Mouse (Mus musculus): ENCODE results near the gene Glrx5. TPM values are rescaled to one million over a fixed set of nuclear protein-coding genes. Genes with fewer than 3 reads are reported as not detected.

Gene Glrx5
- total RNA-seq (2022), result 10 to 100 TPM; 57.5 to 66.9 (median 60.3) TPM

DNA sequence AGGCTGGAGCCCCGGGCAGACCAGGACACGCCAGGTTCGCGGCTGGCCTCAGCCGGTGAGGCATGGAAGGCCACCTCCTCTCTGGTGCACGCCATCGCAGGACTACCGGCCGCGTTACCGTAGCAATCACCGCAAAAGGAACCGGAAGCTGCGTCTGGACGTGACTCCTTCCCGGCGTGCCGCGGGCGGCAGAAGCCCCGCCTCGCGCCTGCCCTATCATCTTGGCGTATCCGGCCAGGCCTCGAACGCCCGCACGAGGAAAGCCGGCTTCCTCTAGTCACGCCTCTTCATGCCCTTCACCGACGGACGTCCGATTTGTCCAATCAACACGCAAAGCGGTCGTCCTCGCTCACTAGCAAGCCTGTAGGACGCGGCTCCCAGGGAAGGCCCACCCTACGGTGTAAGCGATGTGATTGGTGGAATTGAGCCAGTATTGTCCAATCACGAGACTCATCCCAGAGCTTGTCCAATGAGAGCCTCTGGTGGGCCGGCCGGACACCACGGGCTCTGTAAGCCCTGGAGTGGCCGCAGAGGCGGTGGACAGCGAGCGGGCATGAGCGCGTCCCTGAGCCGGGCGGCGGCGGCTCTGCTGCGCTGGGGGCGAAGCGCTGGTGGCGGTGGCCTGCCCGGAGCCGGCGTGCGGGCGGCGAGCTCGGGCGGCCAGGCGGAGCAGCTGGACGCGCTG is at the start of gene Glrx5:
Glrx5 (plus strand) TSS at position 542 of the 685 bp plus-strand sequence.
- peak; percentile 99 for DNase-seq (ENCODE audit: low spot score in 2 of 2)

DNA sequence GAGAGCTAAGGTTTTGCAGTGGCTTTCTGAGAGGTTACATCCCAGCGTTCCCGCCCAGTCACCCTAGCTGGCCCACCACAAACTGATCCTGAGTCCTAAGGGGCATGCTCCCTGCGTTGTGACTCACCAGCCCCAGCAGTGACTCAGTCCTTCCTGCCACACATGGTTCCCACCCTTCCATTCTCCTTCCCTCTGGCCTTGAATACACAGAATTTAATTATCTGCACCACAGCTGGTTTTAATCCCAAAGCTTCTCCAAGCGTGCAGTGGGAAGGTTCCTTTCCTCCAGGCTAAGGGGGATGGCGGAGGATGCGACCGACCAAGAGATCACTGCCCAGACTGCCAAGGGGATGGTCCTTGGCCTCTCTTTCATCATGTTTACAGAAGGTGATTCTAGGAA is 49.0 kb upstream of the Glrx5 start:
- DNase-seq (ENCODE audit: low spot score in 2 of 2), result peak; percentile 28 to 43

- DNase-seq (ENCODE audit: low spot score in 2 of 2), result no peak
Measured at GRCm38 (mm10) chr12:104985088-104985487, 47.4 kb upstream of the Glrx5 start.

- no peak for DNase-seq (ENCODE audit: low spot score in 2 of 2)
Measured at GRCm38 (mm10) chr12:104986001-104986400, 46.5 kb upstream of the Glrx5 start.

DNA sequence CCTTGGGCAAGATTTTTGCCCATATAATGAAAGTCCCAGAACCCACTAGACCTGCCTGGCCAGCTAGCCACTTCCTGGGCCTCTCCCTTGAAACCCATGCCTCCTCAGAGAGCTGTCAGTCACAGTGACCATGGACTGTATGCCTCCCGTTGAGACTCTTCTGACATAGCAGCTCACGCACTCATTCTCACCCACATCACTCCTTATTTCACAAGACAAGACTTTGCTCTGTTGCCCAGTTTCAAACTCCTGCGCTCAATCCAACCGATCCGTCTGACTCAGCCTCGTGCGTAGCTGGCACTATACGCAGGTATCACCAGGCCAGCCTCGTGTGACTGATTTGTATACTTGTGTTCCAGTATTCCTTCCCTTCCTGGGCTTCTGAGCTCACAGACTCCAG is 45.7 kb upstream of the Glrx5 start:
- DNase-seq (ENCODE audit: low spot score in 2 of 2), result no peak

DNA sequence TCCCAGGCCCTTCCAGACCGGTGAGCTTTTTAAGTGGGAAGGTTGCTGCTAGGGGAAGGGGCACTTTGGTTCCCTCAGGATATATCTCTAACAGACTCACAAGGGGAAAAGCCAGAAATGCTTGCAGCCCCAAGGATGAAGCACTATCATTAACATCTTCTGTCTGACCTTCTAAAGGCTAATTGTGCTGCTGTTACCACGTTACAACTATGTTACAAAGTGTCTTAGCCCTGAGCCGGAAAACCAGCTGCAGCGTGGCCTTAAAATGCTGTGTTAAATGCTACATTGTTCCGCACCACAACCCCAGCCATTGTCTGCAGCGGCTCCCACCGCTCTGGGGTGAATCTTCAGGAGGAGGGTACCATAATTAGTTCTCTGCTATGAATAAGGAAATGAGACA is 44.6 kb upstream of the Glrx5 start:
- DNase-seq (ENCODE audit: low spot score in 2 of 2), result no peak

DNA sequence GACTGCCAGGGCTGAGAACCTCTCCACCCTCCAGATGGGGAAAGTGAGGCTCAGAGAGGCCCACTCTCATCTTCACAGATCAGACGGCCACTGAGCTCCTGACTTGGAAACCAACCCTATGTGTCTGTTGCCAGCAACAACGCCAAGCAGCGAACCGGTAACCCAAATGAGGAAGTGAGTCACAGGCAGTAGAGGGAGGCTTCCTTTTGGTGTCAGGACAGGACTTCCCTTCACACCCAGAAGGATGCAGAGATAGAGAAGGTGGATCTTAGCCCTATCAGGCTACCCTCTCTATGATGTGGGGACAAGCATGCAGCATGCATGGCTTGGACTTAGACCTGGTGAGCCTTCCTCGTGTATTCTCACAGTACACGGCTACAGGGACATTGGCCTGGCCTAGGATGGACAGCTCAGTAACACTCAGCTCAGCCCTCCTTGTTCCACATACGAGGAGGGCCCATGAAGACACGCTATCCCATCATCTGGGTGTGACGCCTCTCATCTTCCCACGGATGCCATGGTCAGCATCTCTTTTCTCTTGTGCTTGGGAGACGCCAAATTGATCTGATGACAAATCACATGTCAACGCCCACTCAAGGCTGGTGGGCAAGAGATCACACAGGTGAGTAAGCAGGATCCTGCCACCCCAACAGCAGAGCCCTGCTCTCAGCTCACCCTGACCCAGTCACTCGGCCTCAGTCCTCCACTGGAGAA is 41.6 kb upstream of the Glrx5 start:
- no peak for DNase-seq (ENCODE audit: low spot score in 2 of 2)

DNA sequence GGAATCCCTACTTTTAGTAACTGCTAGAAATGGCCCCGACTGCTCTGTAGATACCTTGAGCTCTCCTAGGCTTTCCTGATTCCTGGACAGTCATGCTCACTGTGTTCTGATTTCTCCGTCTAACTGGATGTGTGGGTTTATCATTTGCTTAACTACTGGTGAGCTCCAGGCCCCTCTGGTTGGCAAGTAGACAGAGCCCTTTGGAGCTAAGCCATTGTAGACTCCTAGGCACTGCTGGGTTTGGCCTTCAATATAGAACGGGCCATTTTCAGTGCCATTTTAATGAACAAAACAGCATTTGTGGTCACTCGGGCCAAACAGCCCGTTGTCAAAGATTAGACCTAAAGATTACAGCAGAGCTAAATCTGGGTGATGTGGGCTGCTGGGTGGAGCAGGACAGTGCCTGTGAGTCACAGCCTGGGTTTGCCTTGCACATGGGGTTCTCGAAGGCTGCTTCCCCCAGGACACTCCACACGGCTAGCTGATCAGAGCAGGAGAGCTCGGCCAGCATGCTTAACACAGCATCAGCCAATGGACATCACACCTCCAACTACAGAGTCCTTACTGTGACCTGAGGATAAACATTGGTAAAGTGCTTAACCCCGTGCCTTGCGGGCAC is 40.3 kb upstream of the Glrx5 start:
- no peak for DNase-seq (ENCODE audit: low spot score in 2 of 2)

DNA sequence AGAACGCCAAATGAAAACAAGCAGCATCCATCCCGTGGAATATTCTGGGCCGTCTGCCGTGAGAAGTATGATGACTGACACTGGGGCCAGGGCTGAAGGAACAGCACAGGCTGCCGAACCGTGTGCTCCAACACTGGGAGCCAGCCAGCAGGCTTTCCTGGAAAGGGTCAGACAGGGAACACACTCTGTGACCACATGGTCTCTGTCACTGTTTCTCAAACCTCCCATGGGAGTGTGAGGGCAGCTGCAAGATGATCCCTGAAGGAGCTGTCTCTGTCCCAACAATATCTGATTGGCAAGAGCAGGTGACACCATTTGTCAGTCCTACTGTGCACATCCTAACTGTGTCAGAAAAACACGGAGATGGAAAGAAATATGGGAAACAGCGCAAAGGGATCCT is 39.6 kb upstream of the Glrx5 start:
- DNase-seq (ENCODE audit: low spot score in 2 of 2), result peak; percentile 60 to 66

DNA sequence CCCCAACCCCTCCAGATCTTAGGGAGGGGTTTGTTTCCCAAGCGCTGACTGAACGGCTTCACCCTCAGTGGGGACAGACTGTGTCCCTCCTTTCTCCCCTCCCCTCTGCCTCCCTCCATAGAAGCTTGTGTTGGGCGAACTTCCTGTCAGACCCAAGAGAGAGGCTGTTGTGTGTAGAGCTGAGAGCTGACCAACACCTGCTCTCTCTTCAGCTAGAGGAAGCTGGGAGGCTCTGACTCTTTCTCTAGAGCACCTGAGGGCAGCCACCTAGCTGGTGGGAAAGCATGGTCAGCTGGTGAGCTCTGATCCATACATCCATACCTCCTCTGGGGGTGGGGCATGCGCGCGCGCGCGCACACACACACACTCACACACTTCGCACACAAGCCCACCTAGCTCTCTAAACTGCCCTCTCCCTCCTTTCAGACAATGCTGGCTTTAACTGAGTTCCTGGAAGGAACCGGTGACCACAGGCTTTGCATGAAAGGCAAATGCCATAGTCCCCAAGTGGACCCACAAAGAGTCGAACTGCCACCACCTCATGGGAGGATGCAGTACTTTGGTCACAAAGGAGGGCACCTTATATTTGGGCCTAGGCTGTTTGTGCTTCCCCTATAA is 37.1 kb upstream of the Glrx5 start:
- DNase-seq (ENCODE audit: low spot score in 2 of 2), result no peak

DNA sequence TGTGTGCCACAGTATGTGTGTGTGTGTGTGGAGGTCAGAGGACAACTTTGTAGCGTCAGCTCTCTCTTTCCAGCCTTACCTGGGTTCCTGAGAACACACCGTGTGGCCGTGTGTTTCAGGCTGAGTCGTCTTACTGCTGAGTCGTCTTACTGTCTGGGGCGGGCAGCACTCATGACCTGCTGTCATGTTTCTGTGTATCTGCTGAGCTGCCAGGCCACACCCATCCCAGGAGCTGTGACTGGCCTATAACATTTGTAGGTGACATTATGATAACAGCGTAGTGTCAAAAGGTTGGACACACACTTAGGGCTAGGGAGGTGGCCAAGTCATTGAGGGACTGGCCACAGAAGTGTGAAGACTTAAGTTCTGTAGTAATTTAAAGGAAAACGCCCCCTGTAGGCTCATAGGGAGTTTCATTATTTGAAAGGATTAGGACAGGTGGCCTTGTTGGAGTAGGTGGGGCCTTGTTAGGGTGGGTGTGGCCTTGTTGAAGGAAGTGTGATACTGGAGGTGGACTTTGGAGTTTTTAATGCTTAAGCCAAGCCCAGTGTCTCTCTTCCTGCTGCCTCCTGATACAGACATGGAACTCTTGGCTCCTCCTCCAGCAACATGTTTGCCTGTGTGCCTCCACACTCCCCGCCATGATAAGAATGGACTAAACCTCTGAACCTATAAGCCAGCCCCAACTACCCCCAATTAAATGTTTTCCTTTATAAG is 36.3 kb upstream of the Glrx5 start:
- DNase-seq (ENCODE audit: low spot score in 2 of 2), result no peak

DNA sequence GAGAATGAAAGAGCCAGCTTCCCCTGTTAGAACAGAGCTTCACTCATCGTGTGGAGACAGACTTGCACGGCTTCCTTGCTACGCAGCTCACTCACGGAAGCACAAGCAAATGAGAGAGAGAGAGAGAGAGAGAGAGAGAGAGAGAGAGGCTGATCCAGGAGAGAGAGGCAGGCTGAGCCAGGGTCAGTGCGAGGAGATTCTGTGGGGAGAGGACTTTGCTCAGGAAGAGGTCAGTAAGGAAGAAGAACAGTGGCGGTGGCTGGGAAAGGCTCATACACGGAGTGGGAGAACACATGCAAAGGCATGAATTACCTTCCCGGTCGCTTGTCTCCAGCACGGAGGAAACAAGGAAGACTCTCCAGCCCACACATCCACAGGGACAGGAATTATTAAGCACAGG is 35.3 kb upstream of the Glrx5 start:
- no peak for DNase-seq (ENCODE audit: low spot score in 2 of 2)

DNA sequence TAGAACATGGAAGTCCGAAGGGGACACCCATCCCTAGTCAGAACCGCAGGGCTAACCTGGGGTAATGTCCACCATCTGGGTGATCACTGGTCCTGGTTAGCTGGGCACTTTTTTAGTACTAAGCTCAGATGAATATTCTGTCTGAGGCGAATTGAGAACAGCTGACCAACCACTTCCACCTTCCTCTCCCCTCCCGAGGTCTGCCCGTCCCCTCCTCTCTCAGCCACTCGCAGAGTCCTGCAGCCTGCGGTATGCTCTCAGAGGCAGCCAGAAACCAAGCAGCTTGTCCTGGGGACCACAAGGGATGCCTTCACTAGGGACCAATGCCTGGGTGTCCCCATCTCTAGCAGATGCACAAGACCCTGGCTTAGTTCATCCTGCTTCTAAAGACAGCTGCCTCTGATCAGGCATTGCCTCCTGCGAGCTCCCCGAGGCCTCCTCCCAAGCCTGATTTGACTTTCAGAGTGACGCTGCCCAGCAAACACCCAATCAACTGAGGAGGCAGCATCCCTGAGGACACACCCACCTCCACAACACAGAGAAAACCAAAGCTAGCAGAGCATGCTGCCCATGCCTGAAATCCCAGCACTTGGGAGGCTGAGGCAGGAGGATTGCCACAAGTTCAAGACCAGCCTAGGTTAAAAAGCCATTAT is 34.7 kb upstream of the Glrx5 start:
- DNase-seq (ENCODE audit: low spot score in 2 of 2), result no peak

GRCm38 (mm10) chr12:104998541-104998940 is 33.9 kb upstream of the Glrx5 start:
- DNase-seq (ENCODE audit: low spot score in 2 of 2), result no peak

- DNase-seq (ENCODE audit: low spot score in 2 of 2), result no peak
Measured at GRCm38 (mm10) chr12:104999171-104999570, 33.3 kb upstream of the Glrx5 start.

GRCm38 (mm10) chr12:105000487-105001283 is 31.8 kb upstream of the Glrx5 start:
- no peak for DNase-seq (ENCODE audit: low spot score in 2 of 2)

GRCm38 (mm10) chr12:105001317-105001716 is 31.2 kb upstream of the Glrx5 start:
- no peak for DNase-seq (ENCODE audit: low spot score in 2 of 2)

DNA sequence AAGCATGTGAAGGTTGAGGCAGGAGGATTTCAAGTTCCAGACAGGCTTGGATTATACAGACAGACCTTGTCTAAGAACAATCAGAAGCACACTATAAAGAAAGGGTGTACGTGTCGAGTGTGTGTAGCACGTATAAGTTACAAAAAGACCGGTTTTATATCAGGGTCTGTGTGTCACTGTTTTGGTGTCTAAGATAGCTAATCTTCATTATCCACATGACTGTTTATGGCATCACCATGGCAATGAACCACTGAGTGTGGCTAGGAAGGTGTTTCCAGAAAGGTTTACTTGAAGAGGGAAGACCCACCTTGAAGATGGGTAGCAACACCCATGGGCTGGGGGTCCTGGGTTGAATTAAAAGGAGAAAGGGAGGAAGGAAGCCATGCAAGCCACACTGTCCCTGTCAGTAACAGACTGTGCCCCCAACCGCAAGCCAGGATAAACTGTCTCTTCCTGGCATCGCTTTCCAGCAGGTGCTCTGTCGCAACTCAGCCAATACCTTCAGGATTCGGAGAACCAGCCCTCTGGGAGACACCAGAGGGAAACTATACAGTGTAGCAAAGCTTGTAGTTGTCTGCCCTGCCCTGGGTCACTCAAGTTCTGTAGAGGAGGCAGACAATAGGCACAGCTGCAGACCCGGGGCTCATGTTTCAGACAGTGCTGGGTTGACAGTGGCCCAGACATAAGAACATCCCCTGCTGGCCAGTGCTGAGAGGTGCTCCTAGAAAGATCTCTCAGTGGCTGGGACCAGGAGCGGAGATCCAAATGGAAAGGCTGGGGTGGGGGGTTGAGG is 30.0 kb upstream of the Glrx5 start:
- DNase-seq (ENCODE audit: low spot score in 2 of 2), result no peak

DNA sequence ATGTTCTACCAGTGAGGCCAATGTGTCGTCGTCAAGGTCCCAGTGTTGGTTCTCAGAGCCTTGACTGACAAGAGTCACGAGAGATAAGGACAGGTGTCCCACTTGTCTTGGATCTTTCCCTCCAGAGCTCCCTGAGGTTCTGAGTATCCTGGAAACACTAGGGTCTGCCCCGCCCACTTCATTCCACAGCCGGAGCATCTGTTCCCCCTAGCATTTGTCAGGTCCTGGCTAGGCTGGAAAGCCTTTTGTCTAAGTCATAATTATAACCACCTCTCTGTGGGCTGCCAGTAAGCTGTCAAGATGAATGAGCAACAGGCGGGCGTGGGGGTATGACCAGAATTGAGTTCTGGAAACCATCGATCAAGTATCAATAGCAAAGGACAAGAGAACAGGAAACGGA is 29.3 kb upstream of the Glrx5 start:
- DNase-seq (ENCODE audit: low spot score in 2 of 2), result no peak

Measured in gastrocnemius, adult 8-10 months (tissue).